14 mouse cellular contexts compared by ENCODE assay signal in the genomic region with DNA sequence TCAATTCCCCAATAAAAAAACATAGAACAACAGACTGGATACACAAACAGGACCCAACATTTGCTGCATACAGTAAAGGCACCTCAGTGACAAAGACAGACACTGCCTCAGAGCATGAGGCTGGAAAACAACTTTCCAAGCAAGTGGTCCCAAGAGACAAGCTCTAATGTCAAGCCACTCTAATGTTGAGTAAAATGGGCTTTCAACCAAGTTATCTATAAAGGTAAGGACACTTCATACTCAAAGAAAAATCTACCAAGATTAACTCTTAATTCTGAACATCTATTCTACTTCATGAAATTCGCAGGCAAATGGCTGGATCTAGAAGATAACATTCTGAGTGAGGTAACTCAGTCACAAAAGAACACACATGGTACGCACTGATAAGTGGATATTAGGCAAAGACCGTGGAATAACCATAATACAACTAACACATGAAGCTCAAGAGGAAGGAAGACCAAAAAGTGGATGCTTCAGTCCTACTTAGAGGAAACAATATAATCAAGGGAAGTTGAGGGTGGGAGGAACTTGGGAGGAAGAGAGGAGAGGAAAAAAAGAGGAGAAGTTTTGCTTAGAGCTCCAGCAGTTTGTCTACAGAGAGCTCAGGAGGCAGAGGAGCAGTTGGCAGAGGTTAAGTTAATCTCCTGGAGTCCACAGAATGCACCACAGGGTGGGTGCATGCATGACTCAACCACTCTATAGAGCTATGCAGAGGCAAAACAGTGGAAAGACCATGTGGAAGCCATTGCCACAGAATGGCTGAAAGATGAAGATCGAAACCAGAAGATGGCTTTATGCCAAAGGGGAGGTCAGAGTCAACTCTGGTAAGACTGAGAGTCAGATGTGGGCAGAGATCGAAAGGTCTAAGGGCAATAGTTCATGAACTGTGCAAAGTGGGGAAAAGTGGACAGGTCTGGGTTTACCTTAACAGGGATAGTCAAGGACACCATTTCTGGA.
DNase-seq lines count a peak whose midpoint lies in the region; ATAC-seq and TF ChIP-seq lines count a peak whose summit lies in the region.
"Had no signal": no experiment of that assay in that cellular context is flagged by ENCODE, and none has a peak within 500 bp of the region (broad histone marks: within the 10 kb centered on the region; RNA-seq: fewer than 3 reads in every experiment).

No protein-coding gene starts in this region.

- ATAC-seq in liver, postnatal 0 days, result peak; percentile 93
- no peak for ATAC-seq in midbrain, embryonic 13.5 days
- ATAC-seq: midbrain, embryonic 15.5 days had no signal

- H3K4me3 ChIP-seq in erythroblast, embryonic 14.5 days (replicated peaks), result peak overlapping the region; percentile 41
- H3K4me3 ChIP-seq in liver, postnatal 0 days (ENCODE audit: low read depth, low read length), result no peak overlapping the region
- no peak overlapping the region for H3K4me3 ChIP-seq in midbrain, embryonic 13.5 days (replicated peaks)
- H3K4me3 ChIP-seq: heart, embryonic 13.5 days; hindbrain, embryonic 15.5 days; midbrain, embryonic 15.5 days; neural tube, embryonic 15.5 days had no signal

- H3K36me3 ChIP-seq in erythroblast, embryonic 14.5 days (ENCODE audit: control insufficient read depth), result peaks cover 62% of the 10 kb centered on the region
- H3K36me3 ChIP-seq in liver, postnatal 0 days (replicated peaks; ENCODE audit: insufficient read depth, low read length), result no peaks in the 10 kb centered on the region
- peaks cover 17% of the 10 kb centered on the region; the same call in 1 of the 2 replicates for H3K36me3 ChIP-seq in midbrain, embryonic 13.5 days
- H3K36me3 ChIP-seq: hindbrain, embryonic 15.5 days; midbrain, embryonic 15.5 days; neural tube, embryonic 15.5 days had no signal

- H3K9ac ChIP-seq in liver, postnatal 0 days (replicated peaks), result peak overlapping the region; percentile 43; the same call in 1 of the 2 replicates
- no peak overlapping the region for H3K9ac ChIP-seq in midbrain, embryonic 13.5 days (replicated peaks)
- H3K9ac ChIP-seq: heart, embryonic 13.5 days; hindbrain, embryonic 15.5 days; midbrain, embryonic 15.5 days; neural tube, embryonic 15.5 days had no signal

- H3K4me2 ChIP-seq in liver, postnatal 0 days (ENCODE audit: low read depth, low read length), result peak overlapping the region; percentile 50
- H3K4me2 ChIP-seq in midbrain, embryonic 13.5 days (replicated peaks), result no peak overlapping the region
- H3K4me2 ChIP-seq: heart, embryonic 13.5 days; hindbrain, embryonic 15.5 days; midbrain, embryonic 15.5 days; neural tube, embryonic 15.5 days had no signal

- peak; percentile 31 to 39 for DNase-seq in kidney, postnatal 36 days
- no peak for DNase-seq in kidney, postnatal 10 days
- DNase-seq in NIH3T3 (ENCODE audit: low read depth), result peak; percentile 44
- DNase-seq in liver, postnatal 0 days, result peak; percentile 63
- DNase-seq in adrenal gland, postnatal 10 days, result no peak
- no peak for DNase-seq in cerebellum, adult 11-12 months
- DNase-seq: lung, postnatal 10 days; right cerebral cortex, postnatal 25 days had no signal

- TF ChIP-seq EP300 in liver, postnatal 0 days (IDR thresholded peaks at IDR 0.05; ENCODE audit: low read depth), result peak; percentile 97

- H3K4me1 ChIP-seq in erythroblast, embryonic 14.5 days (ENCODE audit: control insufficient read depth), result peaks cover 74% of the 10 kb centered on the region
- H3K4me1 ChIP-seq in liver, postnatal 0 days (ENCODE audit: insufficient read depth), result peaks cover 26% of the 10 kb centered on the region
- H3K4me1 ChIP-seq in midbrain, embryonic 13.5 days (replicated peaks), result no peaks in the 10 kb centered on the region
- H3K4me1 ChIP-seq: hindbrain, embryonic 15.5 days; midbrain, embryonic 15.5 days; neural tube, embryonic 15.5 days had no signal

- no peak for TF ChIP-seq CTCF in liver, postnatal 0 days (IDR thresholded peaks at IDR 0.05; ENCODE audit: low read depth)

- peak overlapping the region; percentile 90 for H3K27ac ChIP-seq in liver, postnatal 0 days (ENCODE audit: low read depth)
- no peak overlapping the region for H3K27ac ChIP-seq in midbrain, embryonic 13.5 days
- H3K27ac ChIP-seq: heart, embryonic 13.5 days; hindbrain, embryonic 15.5 days; midbrain, embryonic 15.5 days; neural tube, embryonic 15.5 days had no signal

- H3K9me3 ChIP-seq in erythroblast, embryonic 14.5 days (ENCODE audit: control insufficient read depth, low read length), result no peaks in the 10 kb centered on the region
- no peaks in the 10 kb centered on the region for H3K9me3 ChIP-seq in liver, postnatal 0 days (ENCODE audit: low read length)
- no peaks in the 10 kb centered on the region for H3K9me3 ChIP-seq in midbrain, embryonic 13.5 days
- H3K9me3 ChIP-seq: heart, embryonic 13.5 days; hindbrain, embryonic 15.5 days; midbrain, embryonic 15.5 days; neural tube, embryonic 15.5 days had no signal

- H3K27me3 ChIP-seq in erythroblast, embryonic 14.5 days (ENCODE audit: control insufficient read depth), result no peaks in the 10 kb centered on the region
- no peaks in the 10 kb centered on the region for H3K27me3 ChIP-seq in liver, postnatal 0 days (ENCODE audit: insufficient read depth, low read length)
- H3K27me3 ChIP-seq in midbrain, embryonic 13.5 days, result no peaks in the 10 kb centered on the region
- H3K27me3 ChIP-seq: heart, embryonic 13.5 days; hindbrain, embryonic 15.5 days; midbrain, embryonic 15.5 days; neural tube, embryonic 15.5 days had no signal

- 45% methylated on average over 5 of the region's 5 CpGs for WGBS in liver, postnatal 0 days (ENCODE audit: insufficient replicate concordance)
- WGBS in midbrain, embryonic 13.5 days, result 92% methylated on average over 5 of the region's 5 CpGs

Comparison
In these comparisons a context has a peak if more than half of its experiments do, and no peak if none do; other contexts are left out.
1. DNase-seq: peak in kidney, postnatal 36 days (2 of 2), NIH3T3 (single experiment) and liver, postnatal 0 days (single experiment); none in kidney, postnatal 10 days (single experiment), adrenal gland, postnatal 10 days (single experiment) and cerebellum, adult 11-12 months (single experiment).